Mouse (Mus musculus) midbrain, embryonic 16.5 days (tissue): Measurements from ENCODE around the gene Rad18. TPM values are rescaled to one million over a fixed set of nuclear protein-coding genes. Genes with fewer than 3 reads are reported as not detected.

Experiments used
- ATAC-seq: fragments of 200-750 bp; cut with Nextera tagmentation; 2 replicates; pipeline ENCODE4 v1.8.0; 2017; ENCODE audit warnings: moderate TSS enrichment
- H3K27ac ChIP-seq: fragments of 300-500 bp; sonication (generic); 2 replicates; pipeline ENCODE4 v1.5.1; 2014; ENCODE audit warnings: mild to moderate bottlenecking, low read length, mixed read lengths
- H3K27me3 ChIP-seq: fragments of 300-500 bp; sonication (generic); 2 replicates; pipeline ENCODE4 v1.6.1; 2014; ENCODE audit warnings: low read depth, low read length, mixed read lengths; ENCODE audit not compliant: control insufficient read depth, insufficient read depth
- H3K36me3 ChIP-seq: fragments of 300-500 bp; sonication (generic); 2 replicates; pipeline ENCODE4 v1.6.1; 2014; ENCODE audit warnings: mild to moderate bottlenecking, low read length, moderate library complexity, mixed read lengths; ENCODE audit not compliant: control insufficient read depth, insufficient read depth
- H3K4me1 ChIP-seq: fragments of 300-500 bp; sonication (generic); 2 replicates; pipeline ENCODE4 v1.6.1; 2014; ENCODE audit warnings: mild to moderate bottlenecking, low read length, mixed read lengths; ENCODE audit not compliant: control insufficient read depth, insufficient read depth
- H3K4me2 ChIP-seq: fragments of 300-500 bp; sonication (generic); 2 replicates; pipeline ENCODE4 v1.6.1; 2014; ENCODE audit warnings: mild to moderate bottlenecking, low read length, mixed read lengths
- H3K4me3 ChIP-seq: fragments of 300-500 bp; sonication (generic); 2 replicates; pipeline ENCODE4 v1.5.1; 2014; ENCODE audit warnings: low read depth, mild to moderate bottlenecking, low read length, moderate library complexity, mixed read lengths
- H3K9ac ChIP-seq: fragments of 300-500 bp; sonication (generic); 2 replicates; pipeline ENCODE4 v1.6.1; 2014; ENCODE audit warnings: low read depth, low read length, mixed read lengths
- H3K9me3 ChIP-seq: fragments of 300-500 bp; sonication (generic); replicated peaks from 2 replicates; pipeline ENCODE4 v1.6.1; 2014; ENCODE audit warnings: mild to moderate bottlenecking, low read length, mixed read lengths; ENCODE audit not compliant: control insufficient read depth, poor library complexity, severe bottlenecking
- WGBS: fragments of 180-500 bp; shearing (Covaris S2); extraction: QIAGEN DNeasy Blood & Tissue Kit; methylation state at CpG from one replicate; pipeline ENCODE4 v1.1.7; 2014; 5-methylcytosine and 5-hydroxymethylcytosine counted together
- polyA plus RNA-seq: library from polyadenylated mRNA; unstranded; fragments of >200 nt; fragmentation: Nextera tagmentation; extraction: Ambion mirVana; gene quantifications from 2 replicates; pipeline ENCODE4 v1.2.1, GENCODE M21; 2015

The Rad18 gene
- polyA plus RNA-seq, 1 experiment from 2014 or later: 11.8 TPM

DNA sequence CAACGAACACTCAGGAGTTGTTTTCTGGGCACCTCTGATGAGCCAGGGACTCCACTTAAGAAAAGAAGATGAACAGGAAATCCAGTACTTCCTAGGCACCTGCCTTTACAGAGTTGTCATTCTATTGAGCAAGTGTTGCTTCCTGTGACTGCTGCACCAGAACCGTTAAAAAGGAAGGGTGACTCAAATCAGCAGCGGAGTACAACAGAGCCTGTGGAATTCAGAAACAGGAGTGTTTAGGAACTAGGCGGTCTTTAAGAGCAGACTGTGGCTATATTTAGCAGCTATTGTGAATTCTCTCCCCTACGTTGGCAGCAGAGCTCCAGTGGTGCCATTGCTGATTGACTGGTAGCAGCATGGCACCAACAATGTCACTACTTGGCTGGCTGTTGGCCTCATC is 119.3 kb downstream of the Rad18 start:
- H3K27me3 ChIP-seq: no peaks in the 10 kb centered on the region
- no peak overlapping the region for H3K4me2 ChIP-seq
- H3K4me3 ChIP-seq: no peak overlapping the region
- no peaks in the 10 kb centered on the region for H3K36me3 ChIP-seq
- H3K9ac ChIP-seq: no peak overlapping the region
- H3K27ac ChIP-seq: no peak overlapping the region
- no peak for ATAC-seq
- no peaks in the 10 kb centered on the region for H3K4me1 ChIP-seq
- 67% methylated on average over 5 of the region's 5 CpGs for WGBS
- no peaks in the 10 kb centered on the region for H3K9me3 ChIP-seq

GRCm38 (mm10) chr6:112574558-112574957 is 121.9 kb downstream of the Rad18 start:
- H3K4me2 ChIP-seq: no peak overlapping the region
- no peak overlapping the region for H3K4me3 ChIP-seq
- no peaks in the 10 kb centered on the region for H3K9me3 ChIP-seq
- no peaks in the 10 kb centered on the region for H3K4me1 ChIP-seq
- WGBS: 88% methylated on average over 3 of the region's 3 CpGs
- H3K27me3 ChIP-seq: no peaks in the 10 kb centered on the region
- H3K27ac ChIP-seq: no peak overlapping the region
- H3K9ac ChIP-seq: no peak overlapping the region
- H3K36me3 ChIP-seq: no peaks in the 10 kb centered on the region
- ATAC-seq: no peak

DNA sequence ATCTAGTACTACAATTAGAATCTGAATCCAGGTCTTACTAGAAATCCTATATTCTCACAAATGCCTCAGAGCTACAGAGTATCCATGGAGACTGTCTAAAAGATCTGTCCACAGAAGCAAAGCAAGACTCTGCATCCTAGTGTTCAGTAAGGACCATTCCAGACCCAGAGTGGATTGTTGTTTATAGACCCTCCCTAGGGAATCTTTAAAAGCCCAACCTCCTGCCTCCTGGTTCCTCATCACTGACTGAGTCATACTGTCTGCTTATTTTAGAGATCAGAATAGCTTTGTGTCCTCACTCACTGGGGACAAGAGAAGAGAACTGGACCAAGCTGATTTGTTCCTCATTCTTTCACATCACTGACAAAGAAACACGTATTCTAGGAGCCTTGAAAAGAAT is 126.1 kb downstream of the Rad18 start:
- 40% methylated on average over 1 of the region's 1 CpGs for WGBS
- Histone ChIP-seq H3K4me1 (no peaks in the 10 kb centered on the region), H3K36me3 (no peaks in the 10 kb centered on the region), H3K4me3 (no peak overlapping the region), H3K9ac (no peak overlapping the region), H3K27ac (no peak overlapping the region), H3K9me3 (no peaks in the 10 kb centered on the region), H3K27me3 (no peaks in the 10 kb centered on the region), H3K4me2 (no peak overlapping the region)
- ATAC-seq: no peak

Other genes starting within 250 kb of the Rad18 start
- gene Cav3, start 237.2 kb downstream of the Rad18 start, polyA plus RNA-seq: 0.16 TPM in 1 of 2 replicates, not detected in the other
- 1.6 and 2.3 TPM in 2 replicates for gene Oxtr, start 206.7 kb downstream of the Rad18 start, polyA plus RNA-seq